Mouse (Mus musculus): Measurements from ENCODE around the gene Fignl1. TPM values are rescaled to one million over a fixed set of nuclear protein-coding genes. Genes with fewer than 3 reads are reported as not detected.

The Fignl1 gene
- polyA plus RNA-seq, 1 experiment from 2014 or later, result 52.6 TPM

- H3K4me3 ChIP-seq (ENCODE audit: low read depth, low read length), result no peak overlapping the region
- no peak overlapping the region for H3K4me2 ChIP-seq (replicated peaks; ENCODE audit: low read depth, low read length)
- 48% methylated on average over 1 of the region's 1 CpGs for WGBS
- H3K9me3 ChIP-seq (ENCODE audit: control insufficient read depth, low read depth, low read length), result no peaks in the 10 kb centered on the region
- 0 out of 2 replicates have a peak, but pooled peaks have one; percentile 49 for ATAC-seq (ENCODE audit: insufficient number of reproducible peaks, insufficient read depth, low FRiP score, low read depth)
- H3K36me3 ChIP-seq (ENCODE audit: control insufficient read depth, insufficient read depth, low read length), result peaks cover 10% of the 10 kb centered on the region
- H3K4me1 ChIP-seq (ENCODE audit: control insufficient read depth, insufficient read depth, low read length), result no peaks in the 10 kb centered on the region
- no peak overlapping the region for H3K9ac ChIP-seq (replicated peaks; ENCODE audit: low read depth, low read length)
- H3K27me3 ChIP-seq (ENCODE audit: control insufficient read depth, insufficient read depth, low read length), result no peaks in the 10 kb centered on the region
- no peak overlapping the region for H3K27ac ChIP-seq (ENCODE audit: low read length)
Measured at GRCm38 (mm10) chr11:11794626-11795025, 14.1 kb downstream of the Fignl1 start.

GRCm38 (mm10) chr11:11788521-11788974 is 20.2 kb downstream of the Fignl1 start:
- no peaks in the 10 kb centered on the region for H3K4me1 ChIP-seq (ENCODE audit: control insufficient read depth, insufficient read depth, low read length)
- H3K4me2 ChIP-seq (replicated peaks; ENCODE audit: low read depth, low read length), result peak overlapping the region; percentile 26; the same call in 1 of the 2 replicates
- no peak overlapping the region for H3K9ac ChIP-seq (replicated peaks; ENCODE audit: low read depth, low read length)
- H3K27me3 ChIP-seq (ENCODE audit: control insufficient read depth, insufficient read depth, low read length), result no peaks in the 10 kb centered on the region
- H3K36me3 ChIP-seq (ENCODE audit: control insufficient read depth, insufficient read depth, low read length), result no peaks in the 10 kb centered on the region
- no peak overlapping the region for H3K27ac ChIP-seq (ENCODE audit: low read length)
- WGBS, result under 1% methylated on average over 8 of the region's 8 CpGs
- ATAC-seq (ENCODE audit: insufficient number of reproducible peaks, insufficient read depth, low FRiP score, low read depth), result peak; percentile 95
- no peaks in the 10 kb centered on the region for H3K9me3 ChIP-seq (ENCODE audit: control insufficient read depth, low read depth, low read length)
- no peak overlapping the region for H3K4me3 ChIP-seq (ENCODE audit: low read depth, low read length)

DNA sequence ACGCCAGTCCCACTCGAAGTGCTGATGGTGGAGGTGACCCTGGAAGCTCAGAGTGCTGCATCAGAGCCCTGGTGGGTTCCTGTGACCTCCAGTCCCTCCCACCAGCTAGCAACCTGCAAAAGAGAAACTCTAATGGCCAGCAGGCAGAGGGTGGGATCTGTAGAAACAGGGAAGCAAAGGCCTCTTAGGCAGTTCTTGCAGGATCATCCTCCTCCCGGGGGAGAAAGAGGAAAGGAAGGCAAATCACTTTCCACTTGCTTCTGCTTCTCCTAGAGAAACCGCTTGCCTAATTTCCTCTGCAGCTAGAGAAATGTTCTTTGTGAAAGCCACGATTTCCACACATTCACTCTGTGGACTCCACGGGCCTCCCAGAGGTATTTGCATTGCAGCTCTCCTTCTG is 23.3 kb downstream of the Fignl1 start:
- Histone ChIP-seq H3K9me3 (ENCODE audit: control insufficient read depth, low read depth, low read length) (no peaks in the 10 kb centered on the region), H3K4me2 (replicated peaks; ENCODE audit: low read depth, low read length) (no peak overlapping the region), H3K4me1 (ENCODE audit: control insufficient read depth, insufficient read depth, low read length) (no peaks in the 10 kb centered on the region), H3K4me3 (ENCODE audit: low read depth, low read length) (no peak overlapping the region), H3K27me3 (ENCODE audit: control insufficient read depth, insufficient read depth, low read length) (no peaks in the 10 kb centered on the region), H3K27ac (ENCODE audit: low read length) (no peak overlapping the region), H3K36me3 (ENCODE audit: control insufficient read depth, insufficient read depth, low read length) (no peaks in the 10 kb centered on the region), H3K9ac (replicated peaks; ENCODE audit: low read depth, low read length) (no peak overlapping the region)
- no peak for ATAC-seq (ENCODE audit: insufficient number of reproducible peaks, insufficient read depth, low FRiP score, low read depth)
- WGBS, result 60% methylated on average over 6 of the region's 6 CpGs

GRCm38 (mm10) chr11:11781728-11782127 is 27.0 kb downstream of the Fignl1 start:
- WGBS, result 76% methylated on average over 8 of the region's 8 CpGs
- Histone ChIP-seq H3K9me3 (ENCODE audit: control insufficient read depth, low read depth, low read length) (no peaks in the 10 kb centered on the region), H3K4me1 (ENCODE audit: control insufficient read depth, insufficient read depth, low read length) (no peaks in the 10 kb centered on the region), H3K4me2 (replicated peaks; ENCODE audit: low read depth, low read length) (no peak overlapping the region), H3K27me3 (ENCODE audit: control insufficient read depth, insufficient read depth, low read length) (no peaks in the 10 kb centered on the region), H3K4me3 (ENCODE audit: low read depth, low read length) (no peak overlapping the region), H3K27ac (ENCODE audit: low read length) (no peak overlapping the region), H3K36me3 (ENCODE audit: control insufficient read depth, insufficient read depth, low read length) (no peaks in the 10 kb centered on the region), H3K9ac (replicated peaks; ENCODE audit: low read depth, low read length) (no peak overlapping the region)
- no peak for ATAC-seq (ENCODE audit: insufficient number of reproducible peaks, insufficient read depth, low FRiP score, low read depth)

DNA sequence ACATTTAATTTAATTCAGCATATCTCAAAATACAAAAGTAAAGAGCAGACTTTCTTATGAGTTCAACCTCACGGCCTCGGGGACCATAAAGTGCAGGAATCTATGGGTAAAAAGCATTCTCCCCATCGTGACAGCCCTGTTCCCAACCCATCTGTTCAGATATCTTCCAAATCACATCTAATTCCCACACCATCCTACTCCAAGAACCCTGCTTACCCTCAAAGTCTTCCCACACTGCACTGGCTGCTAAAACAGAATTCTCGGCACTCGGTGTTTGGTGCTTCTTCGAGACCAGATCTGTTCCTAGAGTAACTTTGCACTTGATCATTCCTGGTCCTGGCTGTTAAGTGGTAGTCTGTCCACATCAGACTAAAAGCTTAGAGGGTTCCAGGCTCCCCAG is 30.4 kb downstream of the Fignl1 start:
- no peak for ATAC-seq (ENCODE audit: insufficient number of reproducible peaks, insufficient read depth, low FRiP score, low read depth)
- Histone ChIP-seq H3K9ac (replicated peaks; ENCODE audit: low read depth, low read length) (no peak overlapping the region), H3K36me3 (ENCODE audit: control insufficient read depth, insufficient read depth, low read length) (no peaks in the 10 kb centered on the region), H3K27me3 (ENCODE audit: control insufficient read depth, insufficient read depth, low read length) (no peaks in the 10 kb centered on the region), H3K4me1 (ENCODE audit: control insufficient read depth, insufficient read depth, low read length) (no peaks in the 10 kb centered on the region), H3K27ac (ENCODE audit: low read length) (no peak overlapping the region), H3K4me2 (replicated peaks; ENCODE audit: low read depth, low read length) (no peak overlapping the region), H3K9me3 (ENCODE audit: control insufficient read depth, low read depth, low read length) (no peaks in the 10 kb centered on the region), H3K4me3 (ENCODE audit: low read depth, low read length) (no peak overlapping the region)
- WGBS, result 91% methylated on average over 6 of the region's 6 CpGs

DNA sequence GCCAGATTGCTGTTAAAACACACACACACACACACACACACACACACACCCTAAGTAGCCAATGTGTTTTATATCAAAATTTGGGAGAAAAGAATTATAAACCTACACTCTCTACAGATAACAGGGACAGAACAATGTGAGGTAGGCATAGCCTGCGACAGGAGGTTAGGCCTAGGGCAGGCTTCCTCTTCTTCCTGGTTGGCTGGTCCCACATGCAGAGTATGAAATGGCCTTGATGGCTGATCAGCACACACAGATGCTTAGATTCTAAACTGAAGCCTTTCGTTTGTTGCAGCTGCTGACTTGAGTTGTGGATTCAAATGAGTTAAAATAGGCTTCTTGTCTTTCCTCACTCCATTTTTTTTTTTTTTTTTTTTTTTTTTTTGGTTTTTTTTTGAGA is 31.0 kb downstream of the Fignl1 start:
- Histone ChIP-seq H3K9ac (replicated peaks; ENCODE audit: low read depth, low read length) (no peak overlapping the region), H3K27ac (ENCODE audit: low read length) (no peak overlapping the region), H3K36me3 (ENCODE audit: control insufficient read depth, insufficient read depth, low read length) (no peaks in the 10 kb centered on the region), H3K9me3 (ENCODE audit: control insufficient read depth, low read depth, low read length) (no peaks in the 10 kb centered on the region), H3K4me1 (ENCODE audit: control insufficient read depth, insufficient read depth, low read length) (no peaks in the 10 kb centered on the region), H3K27me3 (ENCODE audit: control insufficient read depth, insufficient read depth, low read length) (no peaks in the 10 kb centered on the region), H3K4me2 (replicated peaks; ENCODE audit: low read depth, low read length) (no peak overlapping the region), H3K4me3 (ENCODE audit: low read depth, low read length) (no peak overlapping the region)
- WGBS, result 86% methylated on average over 2 of the region's 2 CpGs
- ATAC-seq (ENCODE audit: insufficient number of reproducible peaks, insufficient read depth, low FRiP score, low read depth), result no peak

- WGBS, result 75% methylated on average over 3 of the region's 3 CpGs
- H3K9ac ChIP-seq (replicated peaks; ENCODE audit: low read depth, low read length), result no peak overlapping the region
- ATAC-seq (ENCODE audit: insufficient number of reproducible peaks, insufficient read depth, low FRiP score, low read depth), result no peak
- no peaks in the 10 kb centered on the region for H3K9me3 ChIP-seq (ENCODE audit: control insufficient read depth, low read depth, low read length)
- no peak overlapping the region for H3K4me2 ChIP-seq (replicated peaks; ENCODE audit: low read depth, low read length)
- H3K27me3 ChIP-seq (ENCODE audit: control insufficient read depth, insufficient read depth, low read length), result no peaks in the 10 kb centered on the region
- H3K36me3 ChIP-seq (ENCODE audit: control insufficient read depth, insufficient read depth, low read length), result no peaks in the 10 kb centered on the region
- no peak overlapping the region for H3K27ac ChIP-seq (ENCODE audit: low read length)
- no peak overlapping the region for H3K4me3 ChIP-seq (ENCODE audit: low read depth, low read length)
- H3K4me1 ChIP-seq (ENCODE audit: control insufficient read depth, insufficient read depth, low read length), result no peaks in the 10 kb centered on the region
Measured at GRCm38 (mm10) chr11:11777246-11777645, 31.5 kb downstream of the Fignl1 start.

GRCm38 (mm10) chr11:11776822-11777174 is 32.0 kb downstream of the Fignl1 start:
- ATAC-seq (ENCODE audit: insufficient number of reproducible peaks, insufficient read depth, low FRiP score, low read depth), result no peak
- no peaks in the 10 kb centered on the region for H3K4me1 ChIP-seq (ENCODE audit: control insufficient read depth, insufficient read depth, low read length)
- WGBS, result 80% methylated on average over 7 of the region's 7 CpGs

DNA sequence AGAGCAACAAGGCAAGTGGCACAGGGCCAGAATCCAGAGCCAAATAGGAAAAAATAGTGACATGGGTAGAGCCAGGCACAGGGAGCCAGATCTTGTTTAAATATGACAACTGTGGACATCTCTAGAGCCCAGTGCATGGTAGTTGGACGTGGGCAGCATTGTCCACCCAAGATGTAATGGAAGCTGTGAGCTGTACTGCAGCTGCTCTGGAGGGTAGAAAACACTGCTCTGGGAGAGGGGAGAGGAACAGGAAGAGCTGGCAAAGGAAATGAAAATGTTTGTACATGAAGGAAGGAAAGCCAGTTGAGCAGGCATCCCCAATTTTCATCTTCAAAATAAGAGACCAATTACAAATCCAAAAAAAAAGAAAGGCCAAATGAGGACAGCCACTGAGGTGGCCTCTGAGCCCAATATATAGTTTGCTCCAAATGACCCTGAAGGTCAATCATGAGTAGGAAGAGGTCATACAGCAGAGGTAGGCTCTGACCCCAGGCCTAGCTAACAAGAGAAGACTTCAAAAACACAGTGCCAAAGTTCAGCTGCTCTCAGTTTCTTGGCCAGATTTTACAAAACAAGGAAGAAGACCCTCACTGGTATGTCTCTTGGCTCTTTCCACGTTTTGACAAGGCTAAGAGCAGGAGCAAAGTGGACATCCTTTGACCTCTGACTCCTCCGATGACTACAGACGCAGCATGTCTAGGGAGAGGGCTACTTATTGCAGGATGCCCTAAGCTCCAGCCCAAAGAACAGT is 32.5 kb downstream of the Fignl1 start:
- no peak for ATAC-seq (ENCODE audit: insufficient number of reproducible peaks, insufficient read depth, low FRiP score, low read depth)
- Histone ChIP-seq H3K4me2 (replicated peaks; ENCODE audit: low read depth, low read length) (no peak overlapping the region), H3K9ac (replicated peaks; ENCODE audit: low read depth, low read length) (no peak overlapping the region), H3K36me3 (ENCODE audit: control insufficient read depth, insufficient read depth, low read length) (no peaks in the 10 kb centered on the region), H3K4me3 (ENCODE audit: low read depth, low read length) (no peak overlapping the region), H3K27ac (ENCODE audit: low read length) (no peak overlapping the region), H3K4me1 (ENCODE audit: control insufficient read depth, insufficient read depth, low read length) (no peaks in the 10 kb centered on the region), H3K27me3 (ENCODE audit: control insufficient read depth, insufficient read depth, low read length) (no peaks in the 10 kb centered on the region), H3K9me3 (ENCODE audit: control insufficient read depth, low read depth, low read length) (no peaks in the 10 kb centered on the region)
- WGBS, result 67% methylated on average over 4 of the region's 4 CpGs

More at GRCm38 (mm10) chr11:11776822-11777174, 32.0 kb downstream of the Fignl1 start:
- Histone ChIP-seq H3K4me3 (ENCODE audit: low read depth, low read length) (no peak overlapping the region), H3K27me3 (ENCODE audit: control insufficient read depth, insufficient read depth, low read length) (no peaks in the 10 kb centered on the region), H3K27ac (ENCODE audit: low read length) (no peak overlapping the region), H3K4me2 (replicated peaks; ENCODE audit: low read depth, low read length) (no peak overlapping the region), H3K9ac (replicated peaks; ENCODE audit: low read depth, low read length) (no peak overlapping the region), H3K9me3 (ENCODE audit: control insufficient read depth, low read depth, low read length) (no peaks in the 10 kb centered on the region), H3K36me3 (ENCODE audit: control insufficient read depth, insufficient read depth, low read length) (no peaks in the 10 kb centered on the region)
